Mouse (Mus musculus) CH12.LX (cell line): Measurements from ENCODE around the gene Sbf2. TPM values are rescaled to one million over a fixed set of nuclear protein-coding genes. Genes with fewer than 3 reads are reported as not detected.

ENCODE experiments used
- DNase-seq: peaks from one replicate; pipeline ENCODE4 v3.0.0-alpha.2; 2013; ENCODE audit errors: extremely low read depth
- H3K27ac ChIP-seq: 2 replicates; pipeline ENCODE4 v1.5.1; 2012; ENCODE audit warnings: low read depth, mild to moderate bottlenecking, control low read depth, moderate library complexity; ENCODE audit not compliant: insufficient read depth
- H3K27me3 ChIP-seq: replicated peaks from 2 replicates; pipeline ENCODE3; 2012; ENCODE audit warnings: inconsistent platforms
- H3K36me3 ChIP-seq, 2 experiments: replicated peaks in 1 of 2; 2 replicates each; pipeline versions ENCODE3 to v1.6.1; 2012; ENCODE audit warnings: inconsistent platforms in 1 of 2, low read length in 1 of 2, mild to moderate bottlenecking in 1 of 2, mixed read lengths in 1 of 2, moderate library complexity in 1 of 2; ENCODE audit not compliant: control insufficient read depth in 1 of 2, insufficient read depth in 1 of 2
- H3K4me1 ChIP-seq, 2 experiments: 2 replicates each; pipeline ENCODE4 v1.6.1; 2012; ENCODE audit warnings: inconsistent platforms in 1 of 2, moderate library complexity in 1 of 2; ENCODE audit not compliant: insufficient read depth in 2 of 2, control insufficient read depth in 1 of 2
- H3K4me2 ChIP-seq: 2 replicates; pipeline ENCODE4 v1.6.1; 2012; ENCODE audit warnings: low read depth, mild to moderate bottlenecking, control low read depth; ENCODE audit not compliant: poor library complexity, insufficient read depth, severe bottlenecking
- H3K4me3 ChIP-seq, 3 experiments: fragments of 150-350 bp in 1 of 3; sonication (generic) in 1 of 3; replicated peaks in 1 of 3; 2 replicates each; pipeline versions ENCODE3 to v1.5.1; 2011 to 2012; ENCODE audit warnings: low read depth in 2 of 3, low read length in 2 of 3, mild to moderate bottlenecking in 2 of 3, moderate library complexity in 2 of 3, control low read depth in 1 of 3, improper control_type of control experiment in 1 of 3, inconsistent platforms in 1 of 3, mixed read lengths in 1 of 3; ENCODE audit not compliant: poor library complexity in 1 of 3
- H3K79me2 ChIP-seq: replicated peaks from 2 replicates; pipeline ENCODE4 v1.6.1; 2012; ENCODE audit warnings: mild to moderate bottlenecking, moderate library complexity; ENCODE audit not compliant: control insufficient read depth, poor library complexity, insufficient read depth, severe bottlenecking; ENCODE audit errors: extremely low read depth
- H3K9ac ChIP-seq: 2 replicates; pipeline ENCODE4 v1.6.1; 2012; ENCODE audit warnings: low read depth, mild to moderate bottlenecking, control low read depth, moderate library complexity; ENCODE audit not compliant: insufficient read depth
- H3K9me3 ChIP-seq: replicated peaks from 2 replicates; pipeline ENCODE3; 2012; ENCODE audit warnings: low read length, inconsistent platforms, mixed read lengths
- BHLHE40 ChIP-seq: IDR thresholded peaks from 2 replicates; pipeline ENCODE4 v1.6.1; 2011; ENCODE audit warnings: mild to moderate bottlenecking, low read depth, low read length, improper control_type of control experiment
- CHD1 ChIP-seq: IDR thresholded peaks from 2 replicates; pipeline ENCODE4 v1.6.1; 2012; ENCODE audit warnings: low read depth, low read length, improper control_type of control experiment, inconsistent platforms
- CHD2 ChIP-seq: IDR thresholded peaks from 2 replicates; pipeline ENCODE4 v1.6.1; 2011; ENCODE audit warnings: low read length, improper control_type of control experiment
- CTCF ChIP-seq, 2 experiments: IDR thresholded peaks in 1 of 2; conservative IDR thresholded peaks in 1 of 2; 2 replicates each; pipeline ENCODE4 v1.5.1; 2011 to 2012; ENCODE audit warnings: low read depth in 2 of 2, low read length in 2 of 2, improper control_type of control experiment in 1 of 2, inconsistent platforms in 1 of 2, mild to moderate bottlenecking in 1 of 2, moderate library complexity in 1 of 2
- ELF1 ChIP-seq: IDR thresholded peaks from 2 replicates; pipeline ENCODE4 v1.6.1; 2014; ENCODE audit warnings: low read depth, mild to moderate bottlenecking, inconsistent platforms, low read length, improper control_type of control experiment
- ETS1 ChIP-seq: conservative IDR thresholded peaks from 2 replicates; pipeline ENCODE4 v1.6.1; 2012; ENCODE audit warnings: low read depth, mild to moderate bottlenecking, inconsistent platforms, low read length, improper control_type of control experiment, moderate library complexity
- GABPA ChIP-seq: IDR thresholded peaks from 2 replicates; pipeline ENCODE4 v1.6.1; 2012; ENCODE audit warnings: low read depth, low read length, improper control_type of control experiment, inconsistent platforms; ENCODE audit not compliant: insufficient replicate concordance
- HCFC1 ChIP-seq: IDR thresholded peaks from 2 replicates; pipeline ENCODE4 v1.6.1; 2012; ENCODE audit warnings: low read depth, mild to moderate bottlenecking, inconsistent platforms, low read length, improper control_type of control experiment
- KAT2A ChIP-seq: IDR thresholded peaks from 2 replicates; pipeline ENCODE4 v1.6.1; 2012; ENCODE audit warnings: low read length, improper control_type of control experiment, inconsistent platforms; ENCODE audit not compliant: insufficient replicate concordance
- MAX ChIP-seq: IDR thresholded peaks from 2 replicates; pipeline ENCODE4 v1.6.1; 2011; ENCODE audit warnings: low read length, improper control_type of control experiment
- MAZ ChIP-seq: IDR thresholded peaks from 2 replicates; pipeline ENCODE4 v1.6.1; 2012; ENCODE audit warnings: low read depth, mild to moderate bottlenecking, inconsistent platforms, low read length, improper control_type of control experiment, moderate library complexity
- MEF2A ChIP-seq: IDR thresholded peaks from 2 replicates; pipeline ENCODE4 v1.6.1; 2014; ENCODE audit warnings: low read depth, mild to moderate bottlenecking, inconsistent platforms, low read length, improper control_type of control experiment, borderline replicate concordance
- MXI1 ChIP-seq: IDR thresholded peaks from 2 replicates; pipeline ENCODE4 v1.6.1; 2011; ENCODE audit warnings: mild to moderate bottlenecking, low read depth, low read length, improper control_type of control experiment
- MYC ChIP-seq: IDR thresholded peaks from 2 replicates; pipeline ENCODE4 v1.6.1; 2011; ENCODE audit warnings: low read depth, mild to moderate bottlenecking, improper control_type of control experiment, low read length
- NELFE ChIP-seq: IDR thresholded peaks from 2 replicates; pipeline ENCODE4 v1.6.1; 2011; ENCODE audit warnings: low read depth, low read length, improper control_type of control experiment
- NRF1 ChIP-seq: IDR thresholded peaks from 2 replicates; pipeline ENCODE4 v1.6.1; 2014; ENCODE audit warnings: low read depth, mild to moderate bottlenecking, inconsistent platforms, low read length, improper control_type of control experiment, moderate library complexity
- PAX5 ChIP-seq: IDR thresholded peaks from 2 replicates; pipeline ENCODE4 v1.6.1; 2012; ENCODE audit warnings: low read length, inconsistent platforms, mixed read lengths
- POLR2A ChIP-seq: IDR thresholded peaks from 2 replicates; pipeline ENCODE4 v1.6.1; 2011; ENCODE audit warnings: low read depth, mild to moderate bottlenecking, improper control_type of control experiment, low read length
- RCOR1 ChIP-seq: conservative IDR thresholded peaks from 2 replicates; pipeline ENCODE4 v1.6.1; 2012; ENCODE audit warnings: low read depth, mild to moderate bottlenecking, inconsistent platforms, low read length, improper control_type of control experiment
- SIN3A ChIP-seq: IDR thresholded peaks from 2 replicates; pipeline ENCODE4 v1.6.1; 2012; ENCODE audit warnings: low read length, improper control_type of control experiment, inconsistent platforms
- TCF12 ChIP-seq: IDR thresholded peaks from 2 replicates; pipeline ENCODE4 v1.6.1; 2014; ENCODE audit warnings: low read depth, mild to moderate bottlenecking, inconsistent platforms, low read length, improper control_type of control experiment
- UBTF ChIP-seq: IDR thresholded peaks from 2 replicates; pipeline ENCODE4 v1.6.1; 2012; ENCODE audit warnings: low read depth, mild to moderate bottlenecking, inconsistent platforms, low read length, improper control_type of control experiment, moderate library complexity
- USF2 ChIP-seq: conservative IDR thresholded peaks from 2 replicates; pipeline ENCODE4 v1.6.1; 2011; ENCODE audit warnings: low read depth, low read length, improper control_type of control experiment
- ZC3H11A ChIP-seq: IDR thresholded peaks from 2 replicates; pipeline ENCODE4 v1.6.1; 2012; ENCODE audit warnings: low read depth, mild to moderate bottlenecking, inconsistent platforms, low read length, improper control_type of control experiment
- ZKSCAN1 ChIP-seq: IDR thresholded peaks from 2 replicates; pipeline ENCODE4 v1.6.1; 2012; ENCODE audit warnings: low read depth, inconsistent platforms, low read length, improper control_type of control experiment, borderline replicate concordance
- ZNF384 ChIP-seq: IDR thresholded peaks from 2 replicates; pipeline ENCODE4 v1.6.1; 2012; ENCODE audit warnings: low read depth, low read length, improper control_type of control experiment, inconsistent platforms
- dilution Hi-C: fragments of 300-500 bp; cut with MboI; formaldehyde crosslinking; loops from 2 replicates; pipeline ENCODE4 v1.14.3; 2020; ENCODE audit warnings: low sequenced_read_pairs; ENCODE audit not compliant: extremely low pct_unique_long_range_greater_than_20kb, extremely low pct_ligation_motif_present
- in situ Hi-C: fragments of 300-500 bp; cut with MboI; formaldehyde crosslinking; loops from 3 replicates; pipeline ENCODE4 v1.14.3; 2019; ENCODE audit warnings: low sequenced_read_pairs, low pct_ligation_motif_present, low pct_unique_long_range_greater_than_20kb, mixed read lengths
- polyA plus RNA-seq: library from polyadenylated mRNA; unstranded; fragments of >175 nt; gene quantifications from 2 replicates; pipeline ENCODE4 v1.2.1, GENCODE M21; 2012; ENCODE audit warnings: low read depth; ENCODE audit not compliant: insufficient read length
- total RNA-seq, 2 experiments: library from RNA; depleted of rRNA; stranded (reverse); fragments of 300-350 nt in 1 of 2; fragments of >200 nt in 1 of 2; gene quantifications; 2 replicates each; pipeline ENCODE4 v1.2.3; 2012 to 2014

Gene Sbf2
- total and polyA plus RNA-seq, 3 experiments: 9.5 to 21.5 (median 11.4) TPM

DNA sequence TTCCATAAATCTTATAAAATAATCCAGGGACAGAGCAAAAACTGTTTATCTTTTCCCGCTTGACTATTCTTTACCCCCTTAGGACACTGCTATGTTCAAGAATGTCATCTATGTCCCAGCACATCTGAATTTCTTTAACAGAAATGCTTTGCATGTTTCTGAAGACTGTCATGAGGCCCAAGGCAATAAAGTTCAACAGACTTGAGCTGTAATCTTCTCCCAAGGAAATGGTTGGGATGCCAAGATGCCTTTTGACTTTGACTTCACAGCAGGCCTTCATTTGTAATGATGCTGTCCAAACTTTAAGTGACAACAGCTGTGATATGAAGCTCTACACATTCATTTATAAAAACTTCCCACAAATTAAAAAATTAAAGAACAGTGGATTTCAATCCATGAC lies 212.6 kb downstream of the Sbf2 start:
- DNase-seq: no peak
- H3K36me3 ChIP-seq: peaks cover 0 to 6% of the 10 kb centered on the region in 2 experiments
- in situ Hi-C loops: no loop called here
- no peak overlapping the region for H3K9ac ChIP-seq
- H3K9me3 ChIP-seq: no peaks in the 10 kb centered on the region
- H3K4me1 ChIP-seq: peaks cover 0 to 7% of the 10 kb centered on the region in 2 experiments; a peak in 1 of 4 replicates
- H3K4me3 ChIP-seq: no peak overlapping the region
- no peak overlapping the region for H3K27ac ChIP-seq
- no peak for TF ChIP-seq NELFE
- TF ChIP-seq MEF2A: no peak
- no peak for TF ChIP-seq CTCF (conservative IDR thresholded peaks at IDR 0.05 in 1 of 2, IDR thresholded peaks at IDR 0.05 in 1 of 2; ENCODE audit: low read depth in 2 of 2, low read length in 2 of 2)
- TF ChIP-seq BHLHE40: no peak
- no peak for TF ChIP-seq ETS1
- no peak for TF ChIP-seq POLR2A
- no peak for TF ChIP-seq CHD1
- TF ChIP-seq KAT2A: no peak
- TF ChIP-seq MYC: no peak
- TF ChIP-seq, all 38 proteins: peak for 0
- H3K27me3 ChIP-seq: no peaks in the 10 kb centered on the region
- no peaks in the 10 kb centered on the region for H3K79me2 ChIP-seq
- no peak overlapping the region for H3K4me2 ChIP-seq
- dilution Hi-C loops: no loop called here

DNA sequence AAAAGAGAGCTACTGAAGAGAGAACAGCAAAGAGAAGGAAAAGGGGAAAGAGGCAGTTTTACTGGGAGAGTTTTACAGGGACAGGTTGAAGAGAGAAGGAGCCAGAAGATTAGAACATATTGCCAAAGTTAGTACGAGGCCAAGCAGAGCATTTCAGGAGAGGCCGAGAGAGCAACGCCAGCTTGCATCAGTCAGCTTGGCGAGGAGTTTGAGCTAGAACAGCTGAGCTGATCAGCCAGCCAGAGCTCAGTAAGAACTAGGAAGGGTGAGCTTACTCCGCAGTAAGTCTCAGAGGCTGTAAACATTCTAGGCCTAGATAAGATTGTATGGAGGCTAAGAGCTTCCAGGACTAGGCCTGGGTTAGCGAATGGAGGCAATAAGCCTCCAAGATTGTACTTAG lies 222.1 kb downstream of the Sbf2 start:
- H3K79me2 ChIP-seq: no peaks in the 10 kb centered on the region
- TF ChIP-seq HCFC1 (no peak), ZKSCAN1 (no peak), PAX5 (no peak), GABPA (no peak), CHD2 (no peak), SIN3A (no peak), BHLHE40 (no peak)
- TF ChIP-seq, all 38 proteins: peak for 0
- no peak overlapping the region for H3K9ac ChIP-seq
- no peak overlapping the region for H3K4me3 ChIP-seq
- in situ Hi-C loops (no loop called here), dilution Hi-C loops (no loop called here)
- no peak for DNase-seq
- H3K27ac ChIP-seq: no peak overlapping the region
- H3K4me2 ChIP-seq: no peak overlapping the region
- H3K36me3 ChIP-seq: peaks cover 0 to 3% of the 10 kb centered on the region in 2 experiments
- H3K9me3 ChIP-seq: no peaks in the 10 kb centered on the region
- no peaks in the 10 kb centered on the region for H3K27me3 ChIP-seq
- H3K4me1 ChIP-seq: peaks cover 7 to 23% of the 10 kb centered on the region in 2 experiments

DNA sequence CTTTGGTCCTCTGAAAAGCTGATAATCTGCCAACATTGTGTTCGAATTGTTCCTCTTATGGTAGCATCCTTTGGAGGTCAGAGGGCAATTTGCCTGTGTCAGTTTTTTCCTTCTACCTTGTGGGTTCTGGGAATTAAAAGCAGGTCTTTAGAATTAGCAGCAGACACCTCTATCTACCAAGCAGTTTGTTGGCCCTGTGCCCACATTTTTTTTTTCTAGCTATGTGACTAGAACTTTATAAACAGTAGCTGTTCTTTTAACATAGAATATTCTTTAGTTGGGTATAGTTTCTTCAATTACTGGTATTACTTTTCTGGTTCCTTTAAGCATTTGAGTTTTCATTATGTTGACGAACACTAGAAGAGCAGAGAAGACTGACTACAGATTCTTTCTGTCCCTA lies 223.1 kb downstream of the Sbf2 start:
- Histone ChIP-seq H3K79me2 (no peaks in the 10 kb centered on the region), H3K4me3 (no peak overlapping the region), H3K9ac (no peak overlapping the region), H3K36me3 (peaks cover 0 to 3% of the 10 kb centered on the region in 2 experiments), H3K9me3 (no peaks in the 10 kb centered on the region), H3K27me3 (no peaks in the 10 kb centered on the region), H3K4me1 (peaks cover 7 to 29% of the 10 kb centered on the region in 2 experiments), H3K4me2 (no peak overlapping the region), H3K27ac (no peak overlapping the region)
- in situ Hi-C loops: no loop called here
- DNase-seq: no peak
- dilution Hi-C loops: no loop called here
- TF ChIP-seq RCOR1 (no peak), MAZ (no peak), ZNF384 (no peak), ETS1 (no peak), HCFC1 (no peak), TCF12 (no peak), MXI1 (no peak), KAT2A (no peak), MYC (no peak), NRF1 (no peak), UBTF (no peak), MEF2A (no peak), ELF1 (no peak), ZKSCAN1 (no peak), USF2 (no peak), ZC3H11A (no peak), MAX (no peak)
